Comparison of ENCODE assay signal across 22 mouse cellular contexts in genomic region chr1:120480937-120481336, GRCm38 (mm10). TPM values are rescaled to one million over a fixed set of nuclear protein-coding genes. Genes with fewer than 3 reads are reported as not detected.
DNase-seq lines count a peak whose midpoint lies in the region; ATAC-seq and TF ChIP-seq lines count a peak whose summit lies in the region.
"Had no signal": no experiment of that assay in that cellular context is flagged by ENCODE, and none has a peak within 500 bp of the region (broad histone marks: within the 10 kb centered on the region; RNA-seq: fewer than 3 reads in every experiment).

No protein-coding gene starts in this region.

- H3K9ac ChIP-seq in lung, postnatal 0 days (replicated peaks; ENCODE audit: low read depth) = no peak overlapping the region
- no peak overlapping the region for H3K9ac ChIP-seq in midbrain, embryonic 14.5 days (replicated peaks; ENCODE audit: low read length)
- H3K9ac ChIP-seq: forebrain, embryonic 13.5 days; heart, embryonic 13.5 days; neural tube, embryonic 13.5 days had no signal

- H3K4me2 ChIP-seq in lung, postnatal 0 days (replicated peaks; ENCODE audit: low read depth, low read length) = no peak overlapping the region
- no peak overlapping the region for H3K4me2 ChIP-seq in midbrain, embryonic 14.5 days (ENCODE audit: low read length)
- H3K4me2 ChIP-seq: forebrain, embryonic 13.5 days; heart, embryonic 13.5 days; neural tube, embryonic 13.5 days had no signal

- no peaks in the 10 kb centered on the region for H3K9me3 ChIP-seq in lung, postnatal 0 days (ENCODE audit: low read length)
- H3K9me3 ChIP-seq in midbrain, embryonic 14.5 days (ENCODE audit: control insufficient read depth, low read length) = no peaks in the 10 kb centered on the region
- H3K9me3 ChIP-seq: forebrain, embryonic 13.5 days; heart, embryonic 13.5 days; midbrain, embryonic 10.5 days; neural tube, embryonic 13.5 days had no signal

- no peak for TF ChIP-seq EP300 in lung, postnatal 0 days (IDR thresholded peaks at IDR 0.05)

- no peak for TF ChIP-seq CTCF in lung, postnatal 0 days (IDR thresholded peaks at IDR 0.05)

- H3K36me3 ChIP-seq in lung, postnatal 0 days (ENCODE audit: insufficient read depth, low read length) = no peaks in the 10 kb centered on the region
- H3K36me3 ChIP-seq in midbrain, embryonic 14.5 days (ENCODE audit: control insufficient read depth, insufficient read depth, low read length) = no peaks in the 10 kb centered on the region
- H3K36me3 ChIP-seq: heart, embryonic 13.5 days; midbrain, embryonic 10.5 days; neural tube, embryonic 13.5 days had no signal

- no peak for ATAC-seq in lung, postnatal 0 days
- ATAC-seq in megakaryocyte-erythroid progenitor cell, adult 5-6 weeks (replicated peaks; ENCODE audit: low FRiP score, low TSS enrichment, poor library complexity, severe bottlenecking) = no peak
- ATAC-seq in midbrain, embryonic 14.5 days (ENCODE audit: low FRiP score, low TSS enrichment) = no peak
- ATAC-seq: forebrain, embryonic 13.5 days; hindbrain, embryonic 16.5 days had no signal

- WGBS in lung, postnatal 0 days = 5% methylated on average over 5 of the region's 5 CpGs
- WGBS in midbrain, embryonic 14.5 days = 35% methylated on average over 5 of the region's 5 CpGs

- peak; percentile 7 for DNase-seq in adrenal gland, postnatal 14 days
- no peak for DNase-seq in adrenal gland, postnatal 25 days
- DNase-seq in lung, postnatal 0 days (ENCODE audit: low spot score) = peak; percentile 5
- DNase-seq in lung, adult 18-20 months = no peak
- peak; percentile 22 for DNase-seq in embryo, embryonic 10.5 days (ENCODE audit: low spot score)
- DNase-seq in midbrain, embryonic 14.5 days = no peak
- DNase-seq in urinary bladder, postnatal 10 days (ENCODE audit: low spot score) = no peak
- DNase-seq: adrenal gland, adult 8-10 months; cerebellum, adult 18-20 months; cerebellum, postnatal 36 days; gastrocnemius, postnatal 36 days; heart, postnatal 4 days; kidney, adult 11 months; left cerebral cortex, postnatal 4 days; lung, adult 2 months had no signal

- H3K4me1 ChIP-seq in lung, postnatal 0 days (ENCODE audit: insufficient read depth, low read depth, low read length) = no peaks in the 10 kb centered on the region
- no peaks in the 10 kb centered on the region for H3K4me1 ChIP-seq in midbrain, embryonic 14.5 days (ENCODE audit: control insufficient read depth, insufficient read depth, low read length)
- H3K4me1 ChIP-seq: forebrain, embryonic 13.5 days; heart, embryonic 13.5 days; midbrain, embryonic 10.5 days; neural tube, embryonic 13.5 days had no signal

- no peak overlapping the region for H3K27ac ChIP-seq in lung, postnatal 0 days (ENCODE audit: low read length)
- no peak overlapping the region for H3K27ac ChIP-seq in midbrain, embryonic 14.5 days (replicated peaks; ENCODE audit: low read depth, low read length)
- H3K27ac ChIP-seq: forebrain, embryonic 13.5 days; heart, embryonic 13.5 days; midbrain, embryonic 10.5 days; neural tube, embryonic 13.5 days had no signal

- H3K4me3 ChIP-seq in lung, postnatal 0 days (ENCODE audit: low read depth, low read length) = no peak overlapping the region
- no peak overlapping the region for H3K4me3 ChIP-seq in midbrain, embryonic 14.5 days (replicated peaks; ENCODE audit: low read depth, low read length)
- H3K4me3 ChIP-seq: forebrain, embryonic 13.5 days; heart, embryonic 13.5 days; midbrain, embryonic 10.5 days; neural tube, embryonic 13.5 days had no signal

- no peaks in the 10 kb centered on the region for H3K27me3 ChIP-seq in lung, postnatal 0 days (replicated peaks; ENCODE audit: insufficient read depth, low read length)
- H3K27me3 ChIP-seq in midbrain, embryonic 14.5 days (ENCODE audit: control insufficient read depth, insufficient read depth, low read length) = no peaks in the 10 kb centered on the region
- H3K27me3 ChIP-seq: forebrain, embryonic 13.5 days; heart, embryonic 13.5 days; neural tube, embryonic 13.5 days had no signal

RNA-seq across cellular contexts. Expression of gene Marco, which starts 23.9 kb away (rescaled TPM):
- total RNA-seq in adrenal gland, postnatal 14 days (2021) = 2.1 and 11.4 TPM in 2 replicates
- total RNA-seq in adrenal gland, postnatal 25 days (2021) = not detected in 2 replicates
- polyA plus RNA-seq in lung, postnatal 0 days (2015; fragmentation: Nextera tagmentation; extraction: Ambion mirVana) = 7.9 and 8.9 TPM in 2 replicates
- not detected in 2 replicates for total RNA-seq in megakaryocyte-erythroid progenitor cell, adult 5-6 weeks (2014; fragmentation: Nextera tagmentation)
- total RNA-seq in megakaryocyte-erythroid progenitor cell, adult 5-6 weeks (2017) = not detected in 2 replicates
- not detected in 2 replicates for polyA plus RNA-seq in midbrain, embryonic 14.5 days (2014; fragmentation: Nextera tagmentation; extraction: Ambion mirVana)
- total RNA-seq: adrenal gland, adult 8-10 months; layer of hippocampus, adult 18-20 months had no signal
- polyA plus RNA-seq: forebrain, embryonic 13.5 days; midbrain, embryonic 10.5 days had no signal

Comparison
In these comparisons a context has a peak if more than half of its experiments do, and no peak if none do; other contexts are left out.
1. DNase-seq: peak in adrenal gland, postnatal 14 days (single experiment), lung, postnatal 0 days (single experiment) and embryo, embryonic 10.5 days (single experiment); none in adrenal gland, postnatal 25 days (single experiment), lung, adult 18-20 months (0 of 2), midbrain, embryonic 14.5 days (single experiment) and urinary bladder, postnatal 10 days (single experiment).